Mouse (Mus musculus) CH12.LX (cell line): Measurements from ENCODE around the gene Rab20. TPM values are rescaled to one million over a fixed set of nuclear protein-coding genes. Genes with fewer than 3 reads are reported as not detected.
A peak's percentile ranks its signal among the peaks of the same experiment; 100 is the strongest.

Experiments
- DNase-seq: peaks from one replicate; pipeline ENCODE4 v3.0.0-alpha.2; 2013; ENCODE audit errors: extremely low read depth
- H3K27ac ChIP-seq: 2 replicates; pipeline ENCODE4 v1.5.1; 2012; ENCODE audit warnings: low read depth, mild to moderate bottlenecking, control low read depth, moderate library complexity; ENCODE audit not compliant: insufficient read depth
- H3K27me3 ChIP-seq: replicated peaks from 2 replicates; pipeline ENCODE3; 2012; ENCODE audit warnings: inconsistent platforms
- H3K36me3 ChIP-seq, 2 experiments: replicated peaks in 1 of 2; 2 replicates each; pipeline versions ENCODE3 to v1.6.1; 2012; ENCODE audit warnings: inconsistent platforms in 1 of 2, low read length in 1 of 2, mild to moderate bottlenecking in 1 of 2, mixed read lengths in 1 of 2, moderate library complexity in 1 of 2; ENCODE audit not compliant: control insufficient read depth in 1 of 2, insufficient read depth in 1 of 2
- H3K4me1 ChIP-seq, 2 experiments: 2 replicates each; pipeline ENCODE4 v1.6.1; 2012; ENCODE audit warnings: inconsistent platforms in 1 of 2, moderate library complexity in 1 of 2; ENCODE audit not compliant: insufficient read depth in 2 of 2, control insufficient read depth in 1 of 2
- H3K4me2 ChIP-seq: 2 replicates; pipeline ENCODE4 v1.6.1; 2012; ENCODE audit warnings: low read depth, mild to moderate bottlenecking, control low read depth; ENCODE audit not compliant: poor library complexity, insufficient read depth, severe bottlenecking
- H3K4me3 ChIP-seq, 3 experiments: fragments of 150-350 bp in 1 of 3; sonication (generic) in 1 of 3; replicated peaks in 1 of 3; 2 replicates each; pipeline versions ENCODE3 to v1.5.1; 2011 to 2012; ENCODE audit warnings: low read depth in 2 of 3, low read length in 2 of 3, mild to moderate bottlenecking in 2 of 3, moderate library complexity in 2 of 3, control low read depth in 1 of 3, improper control_type of control experiment in 1 of 3, inconsistent platforms in 1 of 3, mixed read lengths in 1 of 3; ENCODE audit not compliant: poor library complexity in 1 of 3
- H3K79me2 ChIP-seq: replicated peaks from 2 replicates; pipeline ENCODE4 v1.6.1; 2012; ENCODE audit warnings: mild to moderate bottlenecking, moderate library complexity; ENCODE audit not compliant: control insufficient read depth, poor library complexity, insufficient read depth, severe bottlenecking; ENCODE audit errors: extremely low read depth
- H3K9ac ChIP-seq: 2 replicates; pipeline ENCODE4 v1.6.1; 2012; ENCODE audit warnings: low read depth, mild to moderate bottlenecking, control low read depth, moderate library complexity; ENCODE audit not compliant: insufficient read depth
- H3K9me3 ChIP-seq: replicated peaks from 2 replicates; pipeline ENCODE3; 2012; ENCODE audit warnings: low read length, inconsistent platforms, mixed read lengths
- BHLHE40 ChIP-seq: IDR thresholded peaks from 2 replicates; pipeline ENCODE4 v1.6.1; 2011; ENCODE audit warnings: mild to moderate bottlenecking, low read depth, low read length, improper control_type of control experiment
- CHD1 ChIP-seq: IDR thresholded peaks from 2 replicates; pipeline ENCODE4 v1.6.1; 2012; ENCODE audit warnings: low read depth, low read length, improper control_type of control experiment, inconsistent platforms
- CTCF ChIP-seq, 2 experiments: IDR thresholded peaks in 1 of 2; conservative IDR thresholded peaks in 1 of 2; 2 replicates each; pipeline ENCODE4 v1.5.1; 2011 to 2012; ENCODE audit warnings: low read depth in 2 of 2, low read length in 2 of 2, improper control_type of control experiment in 1 of 2, inconsistent platforms in 1 of 2, mild to moderate bottlenecking in 1 of 2, moderate library complexity in 1 of 2
- E2F4 ChIP-seq: IDR thresholded peaks from 2 replicates; pipeline ENCODE4 v1.6.1; 2011; ENCODE audit warnings: low read depth, low read length, improper control_type of control experiment; ENCODE audit not compliant: insufficient replicate concordance
- EP300 ChIP-seq: IDR thresholded peaks from 2 replicates; pipeline ENCODE4 v1.6.1; 2011; ENCODE audit warnings: low read length, improper control_type of control experiment
- GABPA ChIP-seq: IDR thresholded peaks from 2 replicates; pipeline ENCODE4 v1.6.1; 2012; ENCODE audit warnings: low read depth, low read length, improper control_type of control experiment, inconsistent platforms; ENCODE audit not compliant: insufficient replicate concordance
- IRF4 ChIP-seq: IDR thresholded peaks from 2 replicates; pipeline ENCODE4 v1.6.1; 2014; ENCODE audit warnings: low read depth, mild to moderate bottlenecking, inconsistent platforms, low read length, improper control_type of control experiment
- JUND ChIP-seq: conservative IDR thresholded peaks from 2 replicates; pipeline ENCODE4 v1.6.1; 2011; ENCODE audit warnings: low read depth, low read length, improper control_type of control experiment
- MAZ ChIP-seq: IDR thresholded peaks from 2 replicates; pipeline ENCODE4 v1.6.1; 2012; ENCODE audit warnings: low read depth, mild to moderate bottlenecking, inconsistent platforms, low read length, improper control_type of control experiment, moderate library complexity
- MXI1 ChIP-seq: IDR thresholded peaks from 2 replicates; pipeline ENCODE4 v1.6.1; 2011; ENCODE audit warnings: mild to moderate bottlenecking, low read depth, low read length, improper control_type of control experiment
- MYC ChIP-seq: IDR thresholded peaks from 2 replicates; pipeline ENCODE4 v1.6.1; 2011; ENCODE audit warnings: low read depth, mild to moderate bottlenecking, improper control_type of control experiment, low read length
- NELFE ChIP-seq: IDR thresholded peaks from 2 replicates; pipeline ENCODE4 v1.6.1; 2011; ENCODE audit warnings: low read depth, low read length, improper control_type of control experiment
- PAX5 ChIP-seq: IDR thresholded peaks from 2 replicates; pipeline ENCODE4 v1.6.1; 2012; ENCODE audit warnings: low read length, inconsistent platforms, mixed read lengths
- POLR2A ChIP-seq: IDR thresholded peaks from 2 replicates; pipeline ENCODE4 v1.6.1; 2011; ENCODE audit warnings: low read depth, mild to moderate bottlenecking, improper control_type of control experiment, low read length
- RAD21 ChIP-seq: IDR thresholded peaks from 2 replicates; pipeline ENCODE4 v1.6.1; 2011; ENCODE audit warnings: low read depth, mild to moderate bottlenecking, low read length, improper control_type of control experiment, moderate library complexity
- SMC3 ChIP-seq: IDR thresholded peaks from 2 replicates; pipeline ENCODE4 v1.6.1; 2011; ENCODE audit warnings: low read depth, low read length, improper control_type of control experiment
- TBP ChIP-seq: conservative IDR thresholded peaks from 2 replicates; pipeline ENCODE4 v1.6.1; 2011; ENCODE audit warnings: low read depth, low read length, improper control_type of control experiment
- TCF12 ChIP-seq: IDR thresholded peaks from 2 replicates; pipeline ENCODE4 v1.6.1; 2014; ENCODE audit warnings: low read depth, mild to moderate bottlenecking, inconsistent platforms, low read length, improper control_type of control experiment
- USF2 ChIP-seq: conservative IDR thresholded peaks from 2 replicates; pipeline ENCODE4 v1.6.1; 2011; ENCODE audit warnings: low read depth, low read length, improper control_type of control experiment
- ZC3H11A ChIP-seq: IDR thresholded peaks from 2 replicates; pipeline ENCODE4 v1.6.1; 2012; ENCODE audit warnings: low read depth, mild to moderate bottlenecking, inconsistent platforms, low read length, improper control_type of control experiment
- ZKSCAN1 ChIP-seq: IDR thresholded peaks from 2 replicates; pipeline ENCODE4 v1.6.1; 2012; ENCODE audit warnings: low read depth, inconsistent platforms, low read length, improper control_type of control experiment, borderline replicate concordance
- ZMIZ1 ChIP-seq: IDR thresholded peaks from 2 replicates; pipeline ENCODE4 v1.6.1; 2012; ENCODE audit warnings: low read depth, mild to moderate bottlenecking, inconsistent platforms, low read length, improper control_type of control experiment
- ZNF384 ChIP-seq: IDR thresholded peaks from 2 replicates; pipeline ENCODE4 v1.6.1; 2012; ENCODE audit warnings: low read depth, low read length, improper control_type of control experiment, inconsistent platforms
- dilution Hi-C: fragments of 300-500 bp; cut with MboI; formaldehyde crosslinking; loops from 2 replicates; pipeline ENCODE4 v1.14.3; 2020; ENCODE audit warnings: low sequenced_read_pairs; ENCODE audit not compliant: extremely low pct_unique_long_range_greater_than_20kb, extremely low pct_ligation_motif_present
- in situ Hi-C: fragments of 300-500 bp; cut with MboI; formaldehyde crosslinking; loops from 3 replicates; pipeline ENCODE4 v1.14.3; 2019; ENCODE audit warnings: low sequenced_read_pairs, low pct_ligation_motif_present, low pct_unique_long_range_greater_than_20kb, mixed read lengths
- polyA plus RNA-seq: library from polyadenylated mRNA; unstranded; fragments of >175 nt; gene quantifications from 2 replicates; pipeline ENCODE4 v1.2.1, GENCODE M21; 2012; ENCODE audit warnings: low read depth; ENCODE audit not compliant: insufficient read length
- total RNA-seq, 2 experiments: library from RNA; depleted of rRNA; stranded (reverse); fragments of 300-350 nt in 1 of 2; fragments of >200 nt in 1 of 2; gene quantifications; 2 replicates each; pipeline ENCODE4 v1.2.3; 2012 to 2014

Gene Rab20
- total and polyA plus RNA-seq, 3 experiments: 12.8 to 22.8 (median 18.2) TPM

GRCm38 (mm10) chr8:11452152-11452551 is 26.4 kb downstream of the Rab20 start:
- in situ Hi-C loops (loop anchor here (5.0 to 10.0 kb wide), 2 partner anchors 35 to 163 kb away; no protein-coding TSS in a partner anchor), dilution Hi-C loops (no loop called here)
- peaks cover 44% of the 10 kb centered on the region in 2 experiments for H3K4me1 ChIP-seq
- DNase-seq: no peak
- H3K36me3 ChIP-seq: peaks cover 7 to 21% of the 10 kb centered on the region in 2 experiments
- peak overlapping the region; percentile 46 for H3K4me2 ChIP-seq
- H3K79me2 ChIP-seq: no peaks in the 10 kb centered on the region; the same call in 1 of the 2 replicates
- no peaks in the 10 kb centered on the region for H3K27me3 ChIP-seq
- peak overlapping the region; percentile 89 for H3K27ac ChIP-seq
- TF ChIP-seq ZMIZ1: no peak
- no peak for TF ChIP-seq POLR2A
- TF ChIP-seq BHLHE40: no peak
- no peak for TF ChIP-seq EP300
- no peak for TF ChIP-seq PAX5
- TF ChIP-seq RAD21: no peak
- no peak for TF ChIP-seq TBP
- TF ChIP-seq NELFE: no peak
- TF ChIP-seq MXI1: no peak
- no peak overlapping the region for H3K9ac ChIP-seq
- H3K9me3 ChIP-seq: no peaks in the 10 kb centered on the region
- H3K4me3 ChIP-seq: peak overlapping the region in 1 of 3 experiments; percentile 14

- H3K36me3 ChIP-seq: peaks cover 7 to 15% of the 10 kb centered on the region in 2 experiments
- peak; percentile 68 for DNase-seq
- no peaks in the 10 kb centered on the region for H3K79me2 ChIP-seq
- H3K27me3 ChIP-seq: no peaks in the 10 kb centered on the region
- no peak overlapping the region for H3K27ac ChIP-seq
- in situ Hi-C loops: loop anchor here (5.0 to 10.0 kb wide), 2 partner anchors 37 to 164 kb away; no protein-coding TSS in a partner anchor
- H3K4me1 ChIP-seq: peaks cover 32 to 38% of the 10 kb centered on the region in 2 experiments
- dilution Hi-C loops: no loop called here
- no peak overlapping the region for H3K9ac ChIP-seq
- TF ChIP-seq ZNF384 (no peak), MAZ (no peak), E2F4 (0 out of 2 replicates have a peak, but pooled peaks have one; percentile 49), RAD21 (peak; percentile 99), TCF12 (0 out of 2 replicates have a peak, but pooled peaks have one; percentile 33), CHD1 (no peak), ZKSCAN1 (no peak), NELFE (peak; percentile 36; the same call in 1 of the 2 replicates), ZC3H11A (peak; percentile 91), IRF4 (0 out of 2 replicates have a peak, but pooled peaks have one; percentile 25), MYC (0 out of 2 replicates have a peak, but pooled peaks have one; percentile 53), JUND (no peak), GABPA (no peak), CTCF (conservative IDR thresholded peaks at IDR 0.05 in 1 of 2, IDR thresholded peaks at IDR 0.05 in 1 of 2; ENCODE audit: low read depth in 2 of 2, low read length in 2 of 2) (peak in 1 of 2 experiments; percentile 97; a peak in 2 of 4 replicates), SMC3 (peak; percentile 98), USF2 (no peak)
- H3K4me3 ChIP-seq: no peak overlapping the region
- no peak overlapping the region for H3K4me2 ChIP-seq
- H3K9me3 ChIP-seq: no peaks in the 10 kb centered on the region
Measured at GRCm38 (mm10) chr8:11450184-11451113, 28.1 kb downstream of the Rab20 start.
